Mouse (Mus musculus): ENCODE measurements around the gene Dpep2nb. TPM values are rescaled to one million over a fixed set of nuclear protein-coding genes. Genes with fewer than 3 reads are reported as not detected.
"Not testable (repeated sequence)": the region's sequence is repeated elsewhere in the genome, so short reads cannot be mapped to it uniquely, and the experiment has no call there.

The Dpep2nb gene
- total and polyA plus RNA-seq, 3 experiments, result not detected

GRCm38 (mm10) chr8:106012203-106012602 is 6.4 kb upstream of the Dpep2nb start:
- H3K27ac ChIP-seq (ENCODE audit: insufficient read depth, low read depth); dilution Hi-C loops (cut with MboI; ENCODE audit: extremely low pct_ligation_motif_present, extremely low pct_unique_long_range_greater_than_20kb, low sequenced_read_pairs); H3K27me3 ChIP-seq (replicated peaks); H3K9me3 ChIP-seq (replicated peaks; ENCODE audit: low read length); H3K79me2 ChIP-seq (replicated peaks; ENCODE audit: control insufficient read depth, extremely low read depth, insufficient read depth, poor library complexity, severe bottlenecking); in situ Hi-C loops (cut with MboI; ENCODE audit: low pct_ligation_motif_present, low pct_unique_long_range_greater_than_20kb, low sequenced_read_pairs); DNase-seq (ENCODE audit: extremely low read depth): not testable (repeated sequence)
- H3K4me1 ChIP-seq (ENCODE audit: control insufficient read depth in 1 of 2, insufficient read depth in 2 of 2), result peaks cover 10 to 27% of the 10 kb centered on the region in 2 experiments
- peaks cover 9 to 40% of the 10 kb centered on the region in 2 experiments for H3K36me3 ChIP-seq (replicated peaks in 1 of 2; ENCODE audit: control insufficient read depth in 1 of 2, insufficient read depth in 1 of 2, low read length in 1 of 2)
- peak overlapping the region; percentile 62 for H3K9ac ChIP-seq (ENCODE audit: insufficient read depth, low read depth)
- peak overlapping the region; percentile 82 to 98 (median 84) for H3K4me3 ChIP-seq (replicated peaks in 1 of 3; ENCODE audit: low read depth in 2 of 3, low read length in 2 of 3, poor library complexity in 1 of 3)
- TF ChIP-seq CTCF (conservative IDR thresholded peaks at IDR 0.05 in 1 of 2, IDR thresholded peaks at IDR 0.05 in 1 of 2; ENCODE audit: low read depth in 2 of 2, low read length in 2 of 2), result peak in 1 of 2 experiments; percentile 10; a peak in 1 of 4 replicates
- peak overlapping the region; percentile 77 for H3K4me2 ChIP-seq (ENCODE audit: insufficient read depth, low read depth, poor library complexity, severe bottlenecking)

GRCm38 (mm10) chr8:106011643-106011986 is 5.8 kb upstream of the Dpep2nb start, which contains the start of gene Ddx28:
TSS of gene Ddx28 (minus strand) at chr8:106011882.
- Histone ChIP-seq H3K79me2 (replicated peaks; ENCODE audit: control insufficient read depth, extremely low read depth, insufficient read depth, poor library complexity, severe bottlenecking) (peaks cover 9% of the 10 kb centered on the region), H3K4me3 (replicated peaks in 1 of 3; ENCODE audit: low read depth in 2 of 3, low read length in 2 of 3, poor library complexity in 1 of 3) (peak within 1 kb of the TSS; percentile 82 to 98 (median 84)), H3K9me3 (replicated peaks; ENCODE audit: low read length) (no peaks in the 10 kb centered on the region), H3K9ac (ENCODE audit: insufficient read depth, low read depth) (peak within 1 kb of the TSS; percentile 62), H3K4me1 (ENCODE audit: control insufficient read depth in 1 of 2, insufficient read depth in 2 of 2) (peaks cover 10 to 32% of the 10 kb centered on the region in 2 experiments), H3K4me2 (ENCODE audit: insufficient read depth, low read depth, poor library complexity, severe bottlenecking) (peak within 1 kb of the TSS; percentile 77), H3K27ac (ENCODE audit: insufficient read depth, low read depth) (peak within 1 kb of the TSS; percentile 23), H3K36me3 (replicated peaks in 1 of 2; ENCODE audit: control insufficient read depth in 1 of 2, insufficient read depth in 1 of 2, low read length in 1 of 2) (peaks cover 9 to 36% of the 10 kb centered on the region in 2 experiments), H3K27me3 (replicated peaks) (no peaks in the 10 kb centered on the region)
- dilution Hi-C loops (cut with MboI; ENCODE audit: extremely low pct_ligation_motif_present, extremely low pct_unique_long_range_greater_than_20kb, low sequenced_read_pairs) (no loop called here), in situ Hi-C loops (cut with MboI; ENCODE audit: low pct_ligation_motif_present, low pct_unique_long_range_greater_than_20kb, low sequenced_read_pairs) (no loop called here)
- TF ChIP-seq POLR2AphosphoS2 (IDR thresholded peaks at IDR 0.05; ENCODE audit: low read depth, low read length), result no peak
- TF ChIP-seq CHD1 (IDR thresholded peaks at IDR 0.05; ENCODE audit: low read depth, low read length), result 0 out of 2 replicates have a peak, but pooled peaks have one; percentile 11
- DNase-seq (ENCODE audit: extremely low read depth), result no peak

- Histone ChIP-seq H3K27ac (ENCODE audit: insufficient read depth, low read depth) (peak overlapping the region; percentile 23), H3K9ac (ENCODE audit: insufficient read depth, low read depth) (peak overlapping the region; percentile 62), H3K4me3 (replicated peaks in 1 of 3; ENCODE audit: low read depth in 2 of 3, low read length in 2 of 3, poor library complexity in 1 of 3) (peak overlapping the region; percentile 82 to 98 (median 84)), H3K4me2 (ENCODE audit: insufficient read depth, low read depth, poor library complexity, severe bottlenecking) (peak overlapping the region; percentile 77), H3K79me2 (replicated peaks; ENCODE audit: control insufficient read depth, extremely low read depth, insufficient read depth, poor library complexity, severe bottlenecking) (peaks cover 9% of the 10 kb centered on the region), H3K4me1 (ENCODE audit: control insufficient read depth in 1 of 2, insufficient read depth in 2 of 2) (peaks cover 10 to 35% of the 10 kb centered on the region in 2 experiments), H3K27me3 (replicated peaks) (no peaks in the 10 kb centered on the region), H3K9me3 (replicated peaks; ENCODE audit: low read length) (no peaks in the 10 kb centered on the region), H3K36me3 (replicated peaks in 1 of 2; ENCODE audit: control insufficient read depth in 1 of 2, insufficient read depth in 1 of 2, low read length in 1 of 2) (peaks cover 4 to 31% of the 10 kb centered on the region in 2 experiments)
- dilution Hi-C loops (cut with MboI; ENCODE audit: extremely low pct_ligation_motif_present, extremely low pct_unique_long_range_greater_than_20kb, low sequenced_read_pairs), result no loop called here
- in situ Hi-C loops (cut with MboI; ENCODE audit: low pct_ligation_motif_present, low pct_unique_long_range_greater_than_20kb, low sequenced_read_pairs), result no loop called here
- peak; percentile 92 for DNase-seq (ENCODE audit: extremely low read depth)
- TF ChIP-seq MXI1 (IDR thresholded peaks at IDR 0.05; ENCODE audit: low read depth, low read length) (peak; percentile 95), EP300 (IDR thresholded peaks at IDR 0.05; ENCODE audit: low read length) (no peak), USF2 (conservative IDR thresholded peaks at IDR 0.05; ENCODE audit: low read depth, low read length) (no peak), MAFK (IDR thresholded peaks at IDR 0.05; ENCODE audit: insufficient replicate concordance, low read length) (no peak), POLR2A (IDR thresholded peaks at IDR 0.05; ENCODE audit: low read depth, low read length) (peak; percentile 89), IRF4 (IDR thresholded peaks at IDR 0.05; ENCODE audit: low read depth, low read length) (peak; percentile 75), MAX (IDR thresholded peaks at IDR 0.05; ENCODE audit: low read length) (peak; percentile 86), TCF12 (IDR thresholded peaks at IDR 0.05; ENCODE audit: low read depth, low read length) (peak; percentile 87), MEF2A (IDR thresholded peaks at IDR 0.05; ENCODE audit: borderline replicate concordance, low read depth, low read length) (peak; percentile 72; the same call in 1 of the 2 replicates), ZNF384 (IDR thresholded peaks at IDR 0.05; ENCODE audit: low read depth, low read length) (no peak), TBP (conservative IDR thresholded peaks at IDR 0.05; ENCODE audit: low read depth, low read length) (0 out of 2 replicates have a peak, but pooled peaks have one; percentile 34), KAT2A (IDR thresholded peaks at IDR 0.05; ENCODE audit: insufficient replicate concordance, low read length) (peak; percentile 85; the same call in 1 of the 2 replicates), CHD1 (IDR thresholded peaks at IDR 0.05; ENCODE audit: low read depth, low read length) (0 out of 2 replicates have a peak, but pooled peaks have one; percentile 20), ZMIZ1 (IDR thresholded peaks at IDR 0.05; ENCODE audit: low read depth, low read length) (peak; percentile 94), MAZ (IDR thresholded peaks at IDR 0.05; ENCODE audit: low read depth, low read length) (peak; percentile 50; the same call in 1 of the 2 replicates), SIN3A (IDR thresholded peaks at IDR 0.05; ENCODE audit: low read length) (peak; percentile 97), CTCF (conservative IDR thresholded peaks at IDR 0.05 in 1 of 2, IDR thresholded peaks at IDR 0.05 in 1 of 2; ENCODE audit: low read depth in 2 of 2, low read length in 2 of 2) (no peak), UBTF (IDR thresholded peaks at IDR 0.05; ENCODE audit: low read depth, low read length) (0 out of 2 replicates have a peak, but pooled peaks have one; percentile 45), HCFC1 (IDR thresholded peaks at IDR 0.05; ENCODE audit: low read depth, low read length) (peak; percentile 95), E2F4 (IDR thresholded peaks at IDR 0.05; ENCODE audit: insufficient replicate concordance, low read depth, low read length) (0 out of 2 replicates have a peak, but pooled peaks have one; percentile 17), RCOR1 (conservative IDR thresholded peaks at IDR 0.05; ENCODE audit: low read depth, low read length) (0 out of 2 replicates have a peak, but pooled peaks have one; percentile 34)
Observed at GRCm38 (mm10) chr8:106010748-106011642, 5.2 kb upstream of the Dpep2nb start.
